Mouse (Mus musculus) neural tube, embryonic 10.5 days (tissue): ENCODE data around the gene Tgfbr3.

Experiments used
- DNase-seq: peaks from one replicate; pipeline ENCODE4 v3.0.0-alpha.2; 2017; ENCODE audit warnings: low spot score; ENCODE audit errors: extremely low spot score

Tgfbr3 gene

DNA sequence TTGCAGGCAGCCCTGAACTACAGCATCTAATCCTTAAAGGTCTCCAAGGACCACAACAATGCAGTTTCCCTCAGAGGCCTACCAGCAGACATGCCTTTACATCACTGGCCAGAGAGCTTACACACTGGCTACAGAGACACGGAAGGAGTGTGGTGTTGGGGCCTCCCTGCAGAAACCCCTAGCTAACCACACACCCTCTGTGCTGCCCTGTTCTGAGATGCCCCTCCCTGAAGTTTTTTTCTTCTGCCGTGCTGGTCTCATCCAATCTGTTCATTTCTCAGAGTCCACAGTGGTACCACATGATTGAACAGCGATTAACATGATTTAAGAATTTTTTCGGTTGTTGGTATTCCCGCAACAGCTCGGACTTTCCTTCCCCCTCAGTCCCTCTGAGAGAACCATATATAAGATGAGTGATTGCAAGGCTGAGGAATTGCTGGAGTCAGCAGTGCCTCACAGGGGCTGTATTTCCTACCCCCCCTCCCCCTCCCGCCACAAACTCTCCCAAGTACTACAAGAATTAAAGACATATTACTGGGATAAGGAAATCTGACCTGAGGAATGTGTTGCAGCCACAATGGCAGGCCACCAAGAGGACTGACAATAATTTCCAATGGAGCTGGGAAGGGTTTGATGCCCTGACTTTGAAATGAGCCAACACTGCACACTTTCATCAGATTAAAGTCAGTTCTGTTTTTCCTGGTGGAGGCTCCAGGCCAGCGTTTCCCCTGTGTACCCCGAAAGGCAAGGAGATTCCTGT, 75.9 kb downstream of the Tgfbr3 start:
- no peak for DNase-seq

DNA sequence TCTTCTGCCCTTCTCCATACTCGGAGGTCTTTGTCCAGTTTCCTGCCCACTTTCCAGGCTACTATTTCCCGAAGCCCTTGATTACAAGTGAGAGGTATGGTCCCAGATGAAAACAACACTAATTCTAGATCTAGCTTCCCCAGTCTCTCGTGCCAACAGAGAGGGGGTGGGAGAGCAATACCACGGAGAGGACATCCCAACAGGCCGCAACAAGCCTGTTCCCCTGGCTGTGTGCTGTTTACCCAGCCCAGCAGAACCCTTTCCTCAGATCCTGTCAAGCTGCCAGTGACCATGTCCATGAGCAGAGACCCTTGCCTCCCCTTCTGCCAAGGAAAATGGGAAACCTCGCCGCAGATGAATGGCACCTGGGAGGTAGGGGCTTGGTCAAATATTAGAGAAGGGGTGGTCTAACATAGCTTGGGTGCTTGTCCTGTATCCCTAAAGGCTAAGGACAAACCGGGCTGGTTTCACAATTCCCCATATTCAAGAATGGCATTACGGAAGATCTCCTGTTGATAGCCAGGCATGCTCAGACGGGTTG, 77.5 kb downstream of the Tgfbr3 start:
- DNase-seq = no peak

DNA sequence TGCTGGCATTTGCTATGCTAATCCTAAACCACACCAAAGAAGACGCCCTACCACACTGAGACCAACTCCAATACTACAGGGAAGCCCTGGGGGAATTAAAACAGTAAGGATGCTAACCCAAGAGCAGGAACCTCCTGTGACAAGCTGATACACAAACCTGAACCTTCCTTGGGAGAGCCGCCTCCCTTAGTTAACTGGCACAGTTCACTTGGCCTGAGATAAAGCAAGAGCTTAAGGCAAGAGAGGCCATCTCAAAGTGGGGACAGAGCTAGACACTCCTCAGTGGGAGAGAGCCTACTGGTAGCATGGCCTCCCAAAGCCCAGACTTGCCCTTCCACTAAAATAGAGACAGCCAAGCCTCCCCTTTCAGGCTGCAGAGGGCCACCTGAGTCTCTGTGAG, 79.4 kb downstream of the Tgfbr3 start:
- no peak for DNase-seq

- DNase-seq = no peak
Observed at GRCm38 (mm10) chr5:107207911-107208310, 81.5 kb downstream of the Tgfbr3 start.

DNA sequence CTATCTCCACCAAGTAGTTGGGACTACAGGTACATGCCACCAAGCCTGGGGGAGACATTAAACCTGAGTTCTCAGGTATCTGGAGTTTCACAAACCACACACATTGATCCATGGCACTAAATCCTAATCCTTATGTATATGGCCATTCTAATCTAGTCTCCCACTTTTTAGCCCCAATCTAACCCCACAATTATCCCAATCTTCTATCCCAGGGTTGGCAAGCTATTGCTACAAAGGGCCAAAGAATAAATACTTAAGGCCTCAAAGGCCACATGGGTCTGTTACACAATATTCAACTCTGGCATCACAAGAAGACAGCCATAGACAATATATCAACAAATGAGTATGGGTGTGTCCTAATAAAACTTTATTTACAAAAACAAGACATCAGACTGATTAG, 85.1 kb downstream of the Tgfbr3 start:
- no peak for DNase-seq

GRCm38 (mm10) chr5:107202801-107203559, 86.4 kb downstream of the Tgfbr3 start:
- no peak for DNase-seq

DNA sequence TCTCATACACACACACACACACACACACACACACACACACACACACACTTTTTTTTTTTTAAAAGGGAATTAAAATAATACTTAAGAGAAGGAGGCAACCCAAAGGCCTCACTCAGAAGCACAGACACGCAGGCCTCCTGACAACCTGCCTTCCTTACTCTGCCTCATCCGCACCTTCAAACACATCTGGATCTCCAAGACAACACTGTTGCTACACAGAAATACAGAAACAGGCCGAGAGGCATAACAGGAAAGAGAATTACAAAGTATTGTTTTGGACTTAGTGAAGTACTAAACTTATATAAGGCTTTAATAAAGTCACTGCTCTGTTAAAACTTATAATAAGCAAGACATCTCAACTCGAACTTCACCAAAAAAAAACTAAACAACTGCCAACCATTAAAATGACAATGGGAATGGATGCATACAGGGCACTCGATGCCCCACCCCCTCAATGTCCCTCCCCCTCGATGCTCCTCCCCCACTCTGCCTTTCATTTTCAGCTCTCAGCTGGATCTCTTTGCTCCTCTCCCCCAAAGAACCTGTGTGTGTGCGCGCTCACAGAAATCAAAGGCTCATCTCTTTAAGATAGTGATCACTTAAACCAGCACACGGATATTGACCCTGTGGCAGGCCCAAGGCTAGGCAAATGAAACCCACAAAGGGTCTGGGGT, 87.8 kb downstream of the Tgfbr3 start:
- no peak for DNase-seq

DNA sequence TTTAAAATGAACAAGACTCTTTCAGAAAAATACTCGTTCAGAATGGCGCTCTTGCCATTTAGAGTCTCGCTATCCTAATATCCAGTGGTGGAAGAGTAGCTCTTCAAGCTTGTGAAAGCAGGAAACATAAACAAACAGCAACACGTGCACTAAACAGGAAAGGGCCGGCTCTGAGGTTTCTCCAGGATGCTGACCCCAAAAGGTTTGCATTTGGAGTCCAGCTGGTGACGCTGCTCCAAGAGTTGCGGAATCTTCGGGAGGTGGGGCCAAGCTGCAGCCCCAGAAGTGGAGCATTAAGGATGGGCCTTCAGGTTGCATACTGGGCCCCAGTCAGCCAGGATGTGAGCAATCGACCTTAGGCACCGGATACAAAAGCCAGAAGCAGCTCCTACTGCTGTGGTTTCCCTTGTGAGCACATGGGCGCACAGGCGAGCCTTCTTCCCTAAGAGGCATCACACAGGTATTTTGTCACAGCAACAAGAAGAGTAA, 88.5 kb downstream of the Tgfbr3 start:
- no peak for DNase-seq

DNA sequence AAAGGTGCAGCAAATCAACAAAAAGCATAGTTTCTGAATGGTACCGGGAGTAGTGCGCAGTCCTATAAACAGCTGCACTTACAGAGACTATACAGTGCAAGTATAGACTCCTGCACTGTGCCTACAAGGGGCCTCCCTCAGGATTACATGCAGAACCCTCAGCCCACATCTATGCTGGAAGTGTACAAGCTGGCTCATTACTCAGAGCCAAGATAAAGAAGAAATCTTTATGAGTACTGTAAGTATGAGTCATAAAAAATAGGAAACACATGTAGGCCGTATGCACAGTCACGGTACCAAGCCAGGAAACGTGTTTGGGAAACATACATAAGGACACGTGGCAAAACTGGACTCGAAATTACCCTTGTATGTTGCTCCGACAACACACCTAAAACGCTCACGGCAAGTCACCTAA, 89.2 kb downstream of the Tgfbr3 start:
- no peak for DNase-seq

DNA sequence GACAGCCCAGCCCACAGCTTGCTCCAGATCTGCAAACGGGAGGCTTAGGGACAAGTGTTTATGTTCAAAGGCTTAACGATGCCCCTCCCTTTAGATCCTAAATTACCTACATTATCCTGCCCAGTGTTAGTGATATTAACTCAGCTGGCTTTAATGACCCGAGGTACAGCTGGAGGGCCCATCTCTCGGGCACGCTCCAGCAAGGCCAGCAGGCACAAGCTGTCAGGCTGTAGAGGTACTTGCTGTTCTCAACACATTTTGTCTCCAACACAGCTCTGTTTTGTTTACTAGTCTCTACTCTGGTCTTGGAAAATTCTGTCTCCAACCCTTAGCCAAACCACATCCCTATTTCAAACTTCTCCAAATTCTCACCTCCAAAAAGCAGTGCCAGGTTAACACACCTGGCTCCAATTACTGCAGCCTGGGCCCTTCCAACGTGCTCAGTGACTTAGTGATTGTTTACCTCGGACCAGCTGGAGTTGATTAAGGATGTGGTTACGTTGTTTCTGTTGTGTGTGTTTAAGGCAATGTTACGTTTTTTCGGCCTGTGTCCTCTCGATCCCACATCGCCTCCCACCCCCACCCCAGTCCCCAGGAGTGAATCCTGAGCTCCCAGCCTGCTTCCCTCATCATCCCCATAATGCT, 93.6 kb downstream of the Tgfbr3 start:
- peak; percentile 44 for DNase-seq

DNA sequence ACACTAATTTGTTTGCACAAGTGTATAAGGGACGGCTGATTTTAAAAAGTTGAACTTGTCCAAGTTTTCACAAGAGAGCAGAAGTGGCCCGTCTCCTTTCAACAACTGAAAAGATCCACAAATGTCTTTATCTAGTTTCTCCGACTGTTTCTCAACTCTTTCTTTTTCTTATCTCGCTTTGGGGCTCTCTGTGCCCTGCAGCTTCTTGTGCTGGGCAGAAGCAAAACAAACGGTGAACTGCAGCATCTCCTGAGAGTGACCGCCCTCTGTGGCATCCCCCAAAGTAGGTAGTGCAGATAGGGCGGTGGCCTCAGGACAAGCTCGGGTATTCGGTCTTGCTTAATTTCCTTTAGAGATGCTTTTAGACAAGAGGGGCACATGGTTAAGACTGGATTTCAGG, 96.3 kb downstream of the Tgfbr3 start:
- no peak for DNase-seq

DNA sequence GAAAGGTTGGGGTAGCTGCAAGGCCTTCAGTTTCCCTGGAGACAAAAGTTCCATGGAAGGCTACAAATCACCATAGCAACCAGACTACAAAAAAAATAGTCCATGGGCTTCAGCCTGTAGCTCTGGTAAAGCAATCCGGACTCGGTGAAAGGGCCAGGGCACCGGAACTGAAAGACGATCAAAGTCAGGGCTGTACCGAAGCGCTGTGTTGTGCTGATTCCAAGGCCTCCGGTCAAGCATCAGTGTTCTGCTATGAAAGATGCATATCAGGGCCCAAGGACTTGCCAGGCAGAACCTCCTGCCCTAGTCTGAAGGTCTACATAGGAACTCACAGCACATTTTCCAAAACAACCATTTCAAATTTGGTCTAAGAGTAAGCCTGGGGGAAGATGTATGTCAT, 97.1 kb downstream of the Tgfbr3 start:
- no peak for DNase-seq

GRCm38 (mm10) chr5:107188551-107188950, 100.9 kb downstream of the Tgfbr3 start:
- DNase-seq = no peak

- no peak for DNase-seq
Observed at GRCm38 (mm10) chr5:107186206-107186605, 103.2 kb downstream of the Tgfbr3 start.

DNA sequence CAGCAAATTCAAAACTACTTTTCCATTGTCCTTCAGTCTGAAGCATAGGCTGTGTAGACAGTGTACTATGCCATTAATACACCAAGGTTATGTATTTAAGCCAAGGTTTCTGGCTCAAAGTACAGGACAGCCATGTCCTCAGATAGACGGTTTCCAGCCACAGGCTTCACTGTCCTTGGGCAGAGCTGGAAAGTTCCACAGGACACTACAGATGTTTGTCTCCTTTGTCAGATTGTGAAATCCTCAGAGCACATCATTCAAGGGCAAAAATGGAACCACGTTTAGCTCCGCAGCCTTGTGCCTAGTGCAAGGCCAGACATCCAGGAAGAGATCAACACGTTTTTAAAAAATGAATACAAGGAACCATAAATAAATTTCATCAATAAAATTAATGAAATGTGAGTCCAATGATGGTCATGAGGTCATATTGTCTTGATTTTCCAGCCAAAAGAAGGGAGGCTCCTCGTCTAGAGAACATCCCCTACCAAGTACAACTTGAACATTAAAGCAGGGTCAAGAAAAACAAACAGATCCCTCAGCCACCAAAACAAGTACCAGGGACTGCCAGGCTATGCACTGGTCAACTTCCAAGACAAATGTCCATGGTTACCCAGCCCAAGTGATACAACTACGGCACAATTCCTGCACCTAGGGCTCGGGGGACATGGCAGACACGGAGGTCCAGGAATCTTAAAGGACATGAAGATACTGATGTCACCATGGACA, 105.1 kb downstream of the Tgfbr3 start:
- DNase-seq = no peak

DNA sequence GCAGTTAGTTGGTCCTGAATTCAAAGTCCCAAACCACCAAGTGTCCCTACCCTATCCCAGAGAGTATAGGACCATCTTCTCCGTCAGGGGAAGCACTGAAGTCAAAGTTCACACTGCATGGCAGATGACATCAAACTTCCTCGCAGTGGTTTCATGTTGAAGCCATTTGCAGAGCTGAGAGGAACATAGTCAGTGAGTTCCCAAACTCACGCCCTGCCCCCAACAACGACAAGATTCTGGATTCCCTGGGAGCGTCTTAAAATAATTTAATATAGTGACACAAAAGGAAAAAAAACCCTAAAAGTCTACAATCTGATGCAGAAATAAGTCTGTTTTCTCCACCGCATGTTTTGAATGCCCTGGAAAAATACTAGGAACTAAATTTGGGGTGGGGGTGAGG, 105.9 kb downstream of the Tgfbr3 start:
- DNase-seq = no peak

DNA sequence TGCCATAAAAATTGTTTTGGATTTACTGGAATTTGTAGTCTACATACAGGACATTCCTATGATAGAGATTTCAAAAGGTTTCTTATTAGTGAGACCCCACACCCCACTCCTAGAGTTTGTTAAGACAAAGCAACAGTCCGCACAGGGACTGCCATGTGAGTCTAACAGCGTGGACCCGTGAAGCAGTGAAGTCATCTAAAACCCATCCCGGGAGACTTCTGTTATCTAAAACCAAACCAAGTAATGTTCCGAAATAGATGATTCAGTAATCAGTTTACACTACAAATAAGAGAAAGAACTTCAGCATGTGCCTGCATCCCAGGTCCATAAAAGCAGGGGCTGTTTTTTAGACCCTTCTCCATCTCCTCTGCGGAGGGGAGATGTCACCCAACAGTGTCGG, 106.7 kb downstream of the Tgfbr3 start:
- DNase-seq = no peak

DNA sequence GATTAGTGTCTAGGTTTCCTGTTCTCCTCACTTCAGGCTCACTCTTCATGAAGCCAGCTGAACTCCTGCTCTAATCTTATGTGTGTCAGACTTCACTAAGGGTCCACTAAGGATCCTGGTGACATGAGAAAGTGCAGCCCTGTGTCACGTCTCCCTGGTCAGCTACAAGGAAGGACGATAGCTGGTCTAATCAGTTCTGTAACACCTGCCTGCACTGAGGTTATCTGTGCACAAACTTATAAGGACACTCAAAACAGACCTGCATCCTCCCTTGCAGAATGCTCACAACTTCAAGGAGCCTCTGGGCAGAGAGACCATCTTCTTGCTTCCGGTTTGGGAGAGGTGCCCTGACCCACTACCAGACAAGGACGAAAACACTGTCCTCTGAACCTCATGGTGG, 107.6 kb downstream of the Tgfbr3 start:
- no peak for DNase-seq

DNA sequence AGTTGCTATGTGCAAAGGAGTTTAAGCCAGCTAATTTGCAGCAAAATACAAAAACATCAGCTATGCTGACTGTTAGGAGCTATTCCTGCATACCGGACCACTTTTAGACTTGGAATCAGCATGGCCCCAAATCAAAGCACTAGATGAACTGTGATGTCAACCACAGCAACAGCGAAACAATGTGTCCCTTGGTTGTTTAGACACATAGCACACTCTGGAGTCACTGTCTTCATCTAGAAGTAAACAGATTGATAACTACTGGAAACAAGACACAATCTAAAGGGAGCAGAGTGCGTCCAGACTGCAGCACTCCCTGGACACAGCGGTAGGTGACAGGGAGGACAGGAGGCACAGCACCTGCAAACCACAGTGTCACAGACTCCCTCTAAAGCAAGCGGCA, 110.2 kb downstream of the Tgfbr3 start:
- no peak for DNase-seq

DNA sequence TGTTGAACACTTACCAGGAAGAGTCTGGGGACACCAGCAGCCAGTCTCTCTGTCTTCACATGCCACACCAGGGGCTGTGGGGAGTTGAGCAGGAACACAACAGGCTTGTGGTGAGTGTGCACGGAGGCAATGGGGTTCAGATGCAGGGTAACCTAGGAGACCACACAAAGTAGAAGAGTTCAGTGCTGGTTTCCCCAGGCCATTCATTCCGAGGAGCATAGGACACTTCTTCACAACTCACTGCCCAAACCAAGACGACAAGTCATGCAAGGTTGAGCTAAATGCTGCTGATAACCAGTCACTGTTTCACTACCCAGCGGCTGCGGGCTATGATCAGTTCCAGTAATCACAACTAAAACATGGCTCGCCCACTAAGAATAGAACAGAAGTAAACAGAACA, 111.6 kb downstream of the Tgfbr3 start:
- no peak for DNase-seq

GRCm38 (mm10) chr5:107177248-107177647, 112.2 kb downstream of the Tgfbr3 start:
- DNase-seq = no peak
